Mouse (Mus musculus) gonadal fat pad, adult 2 months (tissue): ENCODE results near the gene Zbtb7a. TPM values are rescaled to one million over a fixed set of nuclear protein-coding genes. Genes with fewer than 3 reads are reported as not detected.

Source experiments
- DNase-seq: peaks from one replicate; pipeline ENCODE4 v3.0.0-alpha.2; 2012; ENCODE audit warnings: low read depth
- polyA plus RNA-seq: library from polyadenylated mRNA; depleted of rRNA; stranded (reverse); fragments of >200 nt; gene quantifications from 2 replicates; pipeline ENCODE4 v1.2.3, GENCODE M21; 2012; rRNA removed

Gene Zbtb7a
- polyA plus RNA-seq, result 30.0 and 49.1 TPM in 2 replicates

GRCm38 (mm10) chr10:81134966-81135681 lies at the start of gene Zbtb7a:
TSS of gene Zbtb7a (plus strand) at chr10:81135220.
- DNase-seq, result no peak

- DNase-seq, result no peak
These were observed 48.0 kb upstream of the Zbtb7a start for GRCm38 (mm10) chr10:81087021-81087420.

GRCm38 (mm10) chr10:81089216-81089615 lies 45.8 kb upstream of the Zbtb7a start:
- no peak for DNase-seq

DNA sequence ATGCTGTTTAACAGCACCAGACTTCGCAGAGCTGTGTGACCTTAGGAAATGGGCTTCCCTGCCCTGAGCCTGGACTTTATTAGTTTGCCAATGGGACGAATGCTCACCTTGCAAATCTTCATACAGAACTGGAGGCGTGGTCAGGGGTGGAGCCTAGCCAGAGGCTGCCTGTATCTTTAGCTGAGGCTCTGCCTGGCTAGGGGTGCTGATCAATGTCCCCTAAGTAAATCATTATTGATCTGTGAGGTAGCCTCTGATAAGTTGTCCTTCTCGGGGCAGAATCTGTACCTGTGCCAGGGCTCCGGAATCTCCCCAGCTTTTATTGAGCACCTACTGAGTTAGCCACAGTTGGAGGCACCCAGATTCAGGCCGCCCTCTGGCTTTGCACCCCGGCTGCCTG lies 44.4 kb upstream of the Zbtb7a start:
- no peak for DNase-seq

DNA sequence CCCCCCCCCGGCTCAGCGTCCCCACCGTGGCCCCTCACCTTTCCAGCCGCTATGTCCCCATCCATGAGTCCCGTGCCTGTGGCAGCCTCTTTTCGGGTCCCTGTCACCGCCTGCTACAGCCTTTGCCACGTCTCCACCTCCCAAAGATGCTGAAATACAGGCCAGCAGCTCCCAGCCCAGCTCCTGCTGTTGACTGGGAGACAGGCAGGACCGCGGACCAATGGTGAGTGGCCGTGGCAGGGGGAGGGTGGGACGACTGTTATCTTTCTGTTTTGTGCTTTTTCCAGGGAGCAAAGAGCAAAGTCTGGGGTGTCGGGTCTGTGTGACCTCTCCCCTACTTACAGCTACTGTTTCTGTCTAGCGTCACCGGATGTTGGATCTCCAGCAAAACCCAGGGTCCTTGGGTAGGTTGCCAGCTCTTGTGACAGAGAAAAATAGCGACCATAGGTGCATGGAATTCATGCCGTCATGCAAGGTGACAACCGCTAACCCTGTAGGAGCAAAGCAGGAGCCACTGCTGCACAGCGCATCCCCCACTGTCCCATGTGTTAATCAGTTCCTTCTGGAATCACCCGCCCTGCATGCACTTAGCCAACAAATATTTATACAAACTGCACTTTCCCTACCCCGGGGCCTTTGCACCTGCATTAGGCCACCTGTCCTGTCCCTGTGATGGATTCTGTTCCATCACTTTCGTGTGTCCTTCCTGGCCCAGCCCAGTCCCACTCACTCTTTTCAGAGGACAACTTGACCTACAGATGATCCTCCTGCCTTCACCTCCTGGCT lies 42.4 kb upstream of the Zbtb7a start:
- no peak for DNase-seq

DNA sequence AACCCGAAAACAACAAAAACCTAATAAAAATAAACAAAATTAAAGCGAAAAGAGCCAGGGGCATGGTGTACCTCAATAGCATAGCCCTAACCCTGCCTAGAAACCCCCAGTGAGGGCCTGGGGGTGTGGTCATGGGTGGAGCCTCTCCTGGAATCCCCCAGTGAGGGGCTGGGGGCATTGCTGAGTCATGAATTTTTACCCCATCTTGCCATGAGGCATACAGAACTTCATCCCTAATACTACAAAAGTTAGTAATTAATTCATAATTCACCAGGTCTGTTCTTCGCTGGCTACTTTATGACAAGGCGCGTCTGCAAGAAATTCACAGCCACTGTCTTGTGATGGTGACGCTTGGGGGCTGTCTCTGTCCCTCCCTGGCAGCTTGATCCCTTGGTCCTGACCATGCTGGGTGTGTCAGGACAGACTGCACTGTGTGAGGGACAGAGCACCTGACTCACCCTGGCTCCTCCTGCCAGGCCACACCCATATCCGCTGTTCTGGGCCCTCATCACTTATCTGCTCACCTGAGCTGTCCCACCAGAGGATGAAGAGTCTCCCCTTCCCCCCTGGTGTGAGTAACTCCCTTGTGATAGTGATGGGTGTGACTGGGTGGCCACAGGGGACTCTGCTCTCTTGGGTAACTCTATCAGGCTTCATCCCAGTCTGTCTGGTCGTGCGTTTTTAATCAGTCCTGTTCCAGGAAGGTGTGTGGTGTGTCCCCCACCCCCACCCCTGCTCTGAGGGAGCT lies 39.9 kb upstream of the Zbtb7a start:
- no peak for DNase-seq

DNA sequence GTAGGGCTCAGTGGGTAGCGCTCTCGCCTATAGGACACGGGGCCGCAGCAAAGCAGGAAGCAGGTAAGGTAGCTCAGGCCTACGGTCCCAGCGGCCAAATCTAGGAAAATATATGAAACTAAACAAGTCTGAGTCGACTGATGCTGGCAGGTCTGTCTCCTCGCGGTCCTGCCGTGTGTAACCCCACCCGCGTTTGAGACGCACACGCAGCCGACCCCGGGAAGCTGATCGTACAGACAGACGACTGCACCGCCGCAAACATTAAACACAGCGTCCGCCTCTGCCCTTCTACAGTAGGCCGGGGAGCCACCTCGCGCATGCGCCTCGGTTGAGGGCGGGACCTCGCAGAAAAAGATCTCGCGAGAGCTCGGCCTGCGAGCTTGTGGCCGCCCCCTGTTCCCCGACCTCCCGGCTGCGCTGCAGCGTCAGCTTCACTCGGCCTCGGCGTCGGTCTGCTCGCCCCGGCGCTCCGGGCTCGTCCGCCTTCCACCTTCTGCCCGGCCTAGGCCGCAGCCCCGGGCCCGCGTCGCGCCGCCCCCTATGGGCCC lies 29.4 kb upstream of the Zbtb7a start, which contains the start of gene Map2k2:
Gene Map2k2 (plus strand): TSS at position 351 of the 548 bp plus-strand sequence.
- DNase-seq, result no peak

DNA sequence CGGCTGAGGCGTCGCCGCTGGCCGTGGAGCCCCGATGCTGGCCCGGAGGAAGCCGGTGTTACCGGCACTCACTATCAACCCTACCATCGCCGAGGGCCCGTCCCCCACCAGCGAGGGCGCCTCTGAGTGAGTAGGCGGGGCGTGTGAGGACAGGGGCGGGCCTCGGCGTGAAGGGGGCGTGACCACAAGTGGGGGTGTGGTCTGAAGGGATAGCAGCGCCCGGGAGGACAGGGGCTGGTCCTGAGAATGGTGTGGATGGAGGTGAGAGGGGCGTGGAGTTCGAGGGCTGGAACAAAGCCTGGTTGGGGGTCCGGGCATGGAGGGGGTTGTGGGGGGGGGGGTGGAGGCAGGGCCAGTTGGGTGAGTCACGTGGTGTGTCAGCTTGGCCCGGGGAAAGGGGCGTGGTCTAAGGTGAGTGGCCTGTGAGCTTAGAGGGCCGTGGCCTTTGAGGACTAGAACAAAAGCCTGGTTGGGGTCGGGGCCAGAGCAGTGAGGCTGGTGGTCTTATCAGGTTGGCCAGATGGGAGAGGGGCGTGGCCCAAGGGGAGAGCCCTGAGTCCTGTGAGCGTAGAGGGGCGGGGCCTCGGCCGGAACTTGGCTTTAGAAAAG lies 28.8 kb upstream of the Zbtb7a start:
- DNase-seq, result no peak

DNA sequence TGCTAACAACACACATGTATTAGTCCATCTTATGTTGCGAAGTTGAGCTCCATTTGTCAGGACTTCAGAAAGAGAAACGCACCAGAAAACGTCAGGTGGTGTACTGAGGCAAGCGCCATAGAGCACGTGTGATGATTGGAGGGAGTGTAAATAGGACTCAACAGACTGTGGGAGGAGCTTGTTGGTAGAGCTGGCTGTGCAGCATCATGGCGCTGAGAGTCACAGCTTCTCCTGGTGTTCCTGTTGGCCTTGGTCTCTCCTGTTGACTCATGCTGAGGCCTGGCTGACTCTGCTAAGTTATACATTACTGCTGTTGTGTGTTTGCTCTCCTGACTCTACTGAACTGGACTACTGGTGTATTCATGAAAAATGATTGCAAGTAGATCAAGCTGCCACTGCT lies 22.1 kb upstream of the Zbtb7a start:
- DNase-seq, result no peak

- DNase-seq, result no peak
These were observed 15.4 kb upstream of the Zbtb7a start for GRCm38 (mm10) chr10:81119625-81120024.

DNA sequence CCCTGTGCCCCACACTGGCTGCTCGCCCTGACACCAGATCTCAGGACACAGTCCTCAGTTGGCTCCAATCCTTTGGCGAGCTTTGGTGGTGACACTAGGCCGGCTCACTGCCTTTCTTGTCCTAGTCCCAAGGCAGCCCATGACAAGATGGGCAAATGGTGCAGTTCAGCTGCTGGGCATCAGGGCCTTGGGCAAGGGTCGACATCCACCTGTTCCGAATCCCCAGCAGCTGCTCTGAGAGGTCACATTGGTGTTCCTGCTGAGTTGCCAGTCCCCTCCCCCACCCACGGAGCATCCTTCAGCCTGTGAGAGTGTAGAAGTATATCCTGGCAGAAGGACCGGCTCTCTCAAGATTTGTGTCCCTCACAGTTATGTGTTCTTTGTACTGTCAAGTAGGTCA lies 14.4 kb upstream of the Zbtb7a start:
- DNase-seq, result no peak

- DNase-seq, result no peak
These were observed 12.1 kb upstream of the Zbtb7a start for GRCm38 (mm10) chr10:81122889-81123288.

- DNase-seq, result no peak
These were observed 11.5 kb upstream of the Zbtb7a start for GRCm38 (mm10) chr10:81123500-81123899.

- DNase-seq, result no peak
These were observed 836 bp upstream of the Zbtb7a start for GRCm38 (mm10) chr10:81134181-81134587.

DNA sequence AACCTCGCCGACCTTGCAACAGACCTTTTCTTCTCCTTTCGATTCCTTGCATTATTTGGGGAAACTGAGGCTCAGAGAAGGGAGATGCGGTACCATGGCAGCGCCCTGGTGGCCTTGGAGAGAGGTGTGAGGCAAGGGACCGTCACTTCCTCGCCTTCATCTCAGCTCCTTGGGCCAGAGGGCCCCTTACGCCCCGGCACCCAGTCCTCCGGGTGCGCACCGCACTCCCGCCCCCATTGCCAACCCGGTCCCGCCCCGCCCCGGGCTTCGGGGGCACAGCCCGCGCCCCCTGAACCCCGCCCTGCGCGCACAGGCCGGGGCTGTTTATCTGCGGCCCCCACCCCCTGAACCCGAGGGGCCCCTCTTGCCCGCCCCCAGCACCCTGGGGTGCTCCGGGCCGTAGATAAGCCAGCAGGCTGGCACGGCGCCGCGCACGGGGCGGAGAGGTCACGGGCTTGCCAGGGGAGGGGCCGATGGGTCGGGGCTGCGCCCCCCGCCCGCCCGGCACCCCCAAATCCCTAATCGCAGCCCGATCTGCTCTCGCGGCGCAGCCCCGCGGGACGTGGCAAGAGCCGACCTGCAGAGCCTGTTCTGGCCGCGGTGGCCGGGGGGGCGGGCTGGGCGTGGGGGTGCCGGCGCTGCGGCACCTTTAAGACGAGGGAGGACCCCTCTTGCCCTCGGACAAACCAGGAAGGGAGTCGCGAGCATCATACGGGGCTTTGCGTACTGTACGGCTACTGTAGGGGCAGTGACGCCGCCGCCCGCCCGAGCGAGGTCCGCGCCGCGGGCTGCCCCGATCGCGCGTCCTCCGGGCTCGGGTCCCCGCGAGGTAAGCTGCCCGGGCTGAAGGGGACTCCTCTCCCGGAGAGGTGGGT lies 1.0 kb downstream of the Zbtb7a start:
- DNase-seq, result no peak

- DNase-seq, result no peak
These were observed 1.7 kb downstream of the Zbtb7a start for GRCm38 (mm10) chr10:81136706-81137231.

GRCm38 (mm10) chr10:81137252-81138130 lies 2.5 kb downstream of the Zbtb7a start:
- DNase-seq, result no peak

GRCm38 (mm10) chr10:81138131-81138782 lies 3.2 kb downstream of the Zbtb7a start:
- DNase-seq, result no peak
